Mouse (Mus musculus) spleen, adult 2 months (tissue): Measurements from ENCODE around the gene Inpp4a.

Source experiments
- CTCF ChIP-seq: fragments of 200-500 bp; IDR thresholded peaks from 2 replicates; pipeline ENCODE4 v1.5.1; 2011; ENCODE audit warnings: mild to moderate bottlenecking, inconsistent platforms; ENCODE audit not compliant: insufficient read depth, insufficient read length, insufficient replicate concordance; ENCODE audit errors: extremely low read depth
- POLR2A ChIP-seq: fragments of 200-500 bp; IDR thresholded peaks from 2 replicates; pipeline ENCODE4 v1.6.1; 2011; ENCODE audit warnings: low read depth, low read length, inconsistent platforms

- TF ChIP-seq POLR2A, result no peak
- TF ChIP-seq CTCF, result no peak
Measured at GRCm38 (mm10) chr1:37359395-37360092, 59.9 kb downstream of the Inpp4a start.
